Mouse (Mus musculus) olfactory bulb, adult 2 months (tissue): Measurements from ENCODE around the gene Cenpe.

Experiments used
- CTCF ChIP-seq: fragments of 200-500 bp; IDR thresholded peaks from 2 replicates; pipeline ENCODE4 v1.5.1; 2012; ENCODE audit warnings: low read depth, mild to moderate bottlenecking, low read length, moderate library complexity; ENCODE audit not compliant: insufficient read depth
- POLR2A ChIP-seq: fragments of 200-500 bp; IDR thresholded peaks from 2 replicates; pipeline ENCODE4 v1.6.1; 2012; ENCODE audit warnings: mild to moderate bottlenecking, low read depth, low read length, moderate library complexity; ENCODE audit not compliant: insufficient read depth

- TF ChIP-seq CTCF (peak; percentile 43; the same call in 1 of the 2 replicates), POLR2A (no peak)
These were observed 5.7 kb upstream of the Cenpe start for GRCm38 (mm10) chr3:135206621-135207020.
